ENCODE assay signal across 8 mouse cellular contexts in the genomic region with DNA sequence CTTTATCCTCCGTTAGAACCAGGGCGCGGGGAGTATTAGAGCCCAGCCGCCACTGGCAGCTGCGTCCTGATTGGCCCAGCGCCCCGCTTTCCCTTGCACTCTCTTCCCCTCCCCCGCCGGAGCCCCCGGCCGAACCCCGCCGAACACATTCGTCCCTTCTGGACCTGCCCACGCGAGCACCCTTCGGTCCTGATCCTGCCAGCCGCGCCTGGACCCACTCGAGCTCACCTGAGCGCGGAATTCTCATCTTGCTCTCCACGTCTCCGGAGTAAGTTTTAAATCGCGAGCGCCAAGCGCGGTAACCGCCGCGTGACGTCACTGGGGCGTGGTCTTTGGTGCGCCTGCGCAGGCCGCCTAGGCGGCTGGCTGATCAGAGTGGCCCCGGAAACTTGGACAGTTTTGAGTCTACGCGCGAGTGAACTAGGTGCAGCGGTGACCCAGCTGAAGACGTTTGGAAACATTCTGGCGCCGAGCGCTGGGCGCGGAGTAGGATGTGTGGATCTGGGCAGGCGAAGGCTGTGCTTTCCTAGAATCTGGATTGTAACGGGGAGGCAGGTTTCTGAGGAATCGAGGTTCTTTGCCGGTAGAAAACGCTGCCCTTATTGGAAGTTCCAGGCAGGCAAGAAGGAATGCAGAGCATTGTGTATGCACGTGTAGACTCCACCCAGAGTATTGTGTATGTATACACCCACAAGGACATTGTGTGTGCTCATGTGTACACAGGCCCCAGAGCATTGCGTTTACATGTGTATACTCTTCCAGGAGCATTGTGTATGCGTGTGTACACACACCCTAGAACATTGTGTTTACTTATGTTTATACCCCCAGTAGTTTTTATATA. TPM values are rescaled to one million over a fixed set of nuclear protein-coding genes. Genes with fewer than 3 reads are reported as not detected.
DNase-seq lines count a peak whose midpoint lies in the region; ATAC-seq and TF ChIP-seq lines count a peak whose summit lies in the region.

A gene (minus strand): TSS at position 334 of the 841 bp plus-strand sequence.

- H3K27ac ChIP-seq in embryonic facial prominence, embryonic 13.5 days, result peak within 1 kb of the TSS; percentile 93
- H3K27ac ChIP-seq in limb, embryonic 14.5 days (replicated peaks; ENCODE audit: low read depth, low read length), result peak within 1 kb of the TSS; percentile 87
- peak within 1 kb of the TSS; percentile 57; the same call in 1 of the 2 replicates for H3K27ac ChIP-seq in midbrain, postnatal 0 days (ENCODE audit: low read depth, low read length)

- no peak for TF ChIP-seq CTCF in midbrain, postnatal 0 days (IDR thresholded peaks at IDR 0.05)

- peak within 1 kb of the TSS; percentile 86 for H3K9ac ChIP-seq in embryonic facial prominence, embryonic 13.5 days
- peak within 1 kb of the TSS; percentile 77 for H3K9ac ChIP-seq in limb, embryonic 14.5 days (ENCODE audit: low read depth, low read length, severe bottlenecking)
- peak within 1 kb of the TSS; percentile 55 for H3K9ac ChIP-seq in midbrain, postnatal 0 days (replicated peaks; ENCODE audit: low read length, poor library complexity, severe bottlenecking)

- peak; percentile 96 for DNase-seq in 3134 (ENCODE audit: extremely low read depth, insufficient read length, low spot score)
- peak; percentile 95 to 96 for DNase-seq in adrenal gland, postnatal 36 days
- DNase-seq in heart, adult 8-10 months (ENCODE audit: low spot score), result peak; percentile 92
- DNase-seq in kidney, adult 9 months, result peak; percentile 93
- peak; percentile 92 for DNase-seq in limb, embryonic 14.5 days (ENCODE audit: low spot score)
- peak; percentile 93 for DNase-seq in midbrain, postnatal 0 days (ENCODE audit: low spot score)
- peak; percentile 94 to 97 for DNase-seq in spleen, postnatal 14 days (ENCODE audit: low spot score in 2 of 2)

- peak; percentile 91; the same call in 1 of the 2 replicates for TF ChIP-seq POLR2A in limb, embryonic 14.5 days (IDR thresholded peaks at IDR 0.05; ENCODE audit: borderline replicate concordance, extremely low read depth, insufficient read depth, insufficient read length)

- H3K36me3 ChIP-seq in embryonic facial prominence, embryonic 13.5 days, result peaks cover 5% of the 10 kb centered on the region; the same call in 1 of the 2 replicates
- H3K36me3 ChIP-seq in limb, embryonic 14.5 days (ENCODE audit: control insufficient read depth, insufficient read depth, low read length), result no peaks in the 10 kb centered on the region
- no peaks in the 10 kb centered on the region for H3K36me3 ChIP-seq in midbrain, postnatal 0 days (ENCODE audit: insufficient read depth, low read length)

- 2% methylated on average over 57 of the region's 57 CpGs for WGBS in embryonic facial prominence, embryonic 13.5 days
- WGBS in limb, embryonic 14.5 days, result 2% methylated on average over 56 of the region's 57 CpGs
- under 1% methylated on average over 57 of the region's 57 CpGs for WGBS in midbrain, postnatal 0 days

- no peaks in the 10 kb centered on the region for H3K9me3 ChIP-seq in embryonic facial prominence, embryonic 13.5 days
- H3K9me3 ChIP-seq in limb, embryonic 14.5 days (ENCODE audit: control insufficient read depth, low read length), result no peaks in the 10 kb centered on the region
- H3K9me3 ChIP-seq in midbrain, postnatal 0 days (ENCODE audit: low read length), result no peaks in the 10 kb centered on the region

- H3K4me3 ChIP-seq in embryonic facial prominence, embryonic 13.5 days, result peak within 1 kb of the TSS; percentile 84
- H3K4me3 ChIP-seq in limb, embryonic 14.5 days (replicated peaks; ENCODE audit: low read length), result peak within 1 kb of the TSS; percentile 81
- H3K4me3 ChIP-seq in midbrain, postnatal 0 days (ENCODE audit: low read depth, low read length), result peak within 1 kb of the TSS; percentile 81

- H3K27me3 ChIP-seq in embryonic facial prominence, embryonic 13.5 days, result no peaks in the 10 kb centered on the region
- H3K27me3 ChIP-seq in limb, embryonic 14.5 days (ENCODE audit: control insufficient read depth, insufficient read depth, low read length), result no peaks in the 10 kb centered on the region
- no peaks in the 10 kb centered on the region for H3K27me3 ChIP-seq in midbrain, postnatal 0 days (ENCODE audit: insufficient read depth, low read length)

- peaks cover 42% of the 10 kb centered on the region for H3K4me1 ChIP-seq in embryonic facial prominence, embryonic 13.5 days
- H3K4me1 ChIP-seq in limb, embryonic 14.5 days (ENCODE audit: control insufficient read depth, insufficient read depth, low read length), result peaks cover 25% of the 10 kb centered on the region
- H3K4me1 ChIP-seq in midbrain, postnatal 0 days (ENCODE audit: insufficient read depth, low read length), result no peaks in the 10 kb centered on the region

- peak within 1 kb of the TSS; percentile 75 for H3K4me2 ChIP-seq in embryonic facial prominence, embryonic 13.5 days
- H3K4me2 ChIP-seq in limb, embryonic 14.5 days (replicated peaks; ENCODE audit: low read depth, low read length, severe bottlenecking), result peak within 1 kb of the TSS; percentile 72
- peak within 1 kb of the TSS; percentile 79 for H3K4me2 ChIP-seq in midbrain, postnatal 0 days (ENCODE audit: low read depth, low read length, poor library complexity, severe bottlenecking)

- ATAC-seq in embryonic facial prominence, embryonic 13.5 days (ENCODE audit: insufficient number of reproducible peaks, insufficient read depth, low FRiP score, low TSS enrichment, low read depth), result peak; percentile 89
- ATAC-seq in limb, embryonic 14.5 days (ENCODE audit: low FRiP score, low read depth), result peak; percentile 92
- ATAC-seq in midbrain, postnatal 0 days (ENCODE audit: low FRiP score), result peak; percentile 91

RNA-seq across cellular contexts. Expression of the gene that starts here (rescaled TPM):
- 1 to 10 TPM; 3.9 to 4.3 TPM for total RNA-seq in adrenal gland, postnatal 36 days (2021)
- polyA plus RNA-seq in embryonic facial prominence, embryonic 13.5 days (2015; fragmentation: Nextera tagmentation; extraction: Ambion mirVana), result 80.3 and 81.6 TPM in 2 replicates
- 1 to 10 TPM in 1 of 4 experiments, under 1 TPM in 3; 0.52 to 1.4 (median 0.52) TPM for total RNA-seq in heart, adult 8-10 months (2022)
- 42.0 and 59.1 TPM in 2 replicates for polyA plus RNA-seq in limb, embryonic 14.5 days (2012; rRNA removed)
- 65.0 and 69.0 TPM in 2 replicates for polyA plus RNA-seq in limb, embryonic 14.5 days (2014; fragmentation: Nextera tagmentation; extraction: Ambion mirVana)
- total RNA-seq in midbrain, postnatal 0 days (2014; rRNA removed), result 4.0 and 6.6 TPM in 2 replicates
- polyA plus RNA-seq in midbrain, postnatal 0 days (2015; fragmentation: Nextera tagmentation; extraction: Ambion mirVana), result 6.3 and 6.7 TPM in 2 replicates

Comparison
In these comparisons a context has a peak if more than half of its experiments do, and no peak if none do; other contexts are left out.
1. Peak in every context shown above with its lines: DNase-seq, ATAC-seq, H3K4me3 ChIP-seq and H3K27ac ChIP-seq.